Mouse (Mus musculus): ENCODE results near the gene Mvb12b. TPM values are rescaled to one million over a fixed set of nuclear protein-coding genes. Genes with fewer than 3 reads are reported as not detected.

The Mvb12b gene
- total RNA-seq, 2 experiments from 2014 or later: 17.3 to 18.0 TPM

DNA sequence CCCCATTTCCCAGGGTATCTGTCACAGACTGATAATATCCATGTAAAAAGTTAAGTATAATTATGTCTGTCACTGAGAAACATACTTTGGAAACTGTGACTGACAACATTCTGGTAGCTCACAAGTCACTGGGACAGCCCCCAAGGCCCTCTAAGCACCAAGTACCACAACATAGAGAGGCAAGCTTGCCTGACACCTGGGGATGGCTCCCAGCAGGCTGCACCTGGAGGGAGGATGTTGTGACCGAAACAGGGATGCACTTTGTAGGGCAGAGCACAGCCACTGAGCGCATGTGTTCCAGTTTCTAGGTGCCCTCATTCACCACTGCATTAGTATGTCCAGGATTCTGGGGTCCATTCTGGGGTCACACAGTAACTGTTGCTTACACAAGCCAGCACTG, 69.4 kb downstream of the Mvb12b start:
- no peak for DNase-seq
- intact Hi-C loops (cut with DNase I): no loop called here

DNA sequence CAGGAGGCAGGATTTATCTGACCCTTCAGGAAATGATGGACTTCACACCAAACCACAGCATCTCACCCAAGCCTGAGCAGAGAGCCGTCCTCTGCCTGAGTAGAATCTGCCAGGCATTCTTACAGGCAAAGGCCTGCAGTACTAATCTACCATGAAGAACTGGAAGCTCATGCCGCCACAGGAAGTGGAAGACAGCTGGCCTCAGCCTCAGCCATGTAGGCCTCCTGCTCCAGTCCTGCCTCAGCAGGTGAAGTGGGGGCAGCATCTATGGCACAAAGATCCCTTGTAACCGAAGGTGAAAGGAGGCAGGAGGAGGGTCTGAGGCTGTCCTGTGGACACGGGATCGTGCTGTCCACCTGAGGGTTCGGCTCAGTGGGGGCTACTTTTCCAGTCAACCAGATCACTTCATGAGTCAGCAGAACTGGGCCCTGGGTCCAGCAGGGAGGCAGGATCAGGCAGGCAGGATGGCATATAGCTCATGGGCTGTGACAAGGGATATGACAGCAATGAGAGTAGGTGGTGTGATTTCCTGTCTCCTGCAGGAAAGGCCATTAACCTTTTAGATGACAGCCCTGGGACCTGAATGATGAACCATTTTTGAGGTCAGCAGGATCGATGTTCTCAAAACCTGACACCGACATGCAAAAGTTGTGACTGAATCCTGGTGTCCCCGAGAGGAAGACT, 69.9 kb downstream of the Mvb12b start:
- intact Hi-C loops (cut with DNase I): no loop called here
- DNase-seq: no peak

DNA sequence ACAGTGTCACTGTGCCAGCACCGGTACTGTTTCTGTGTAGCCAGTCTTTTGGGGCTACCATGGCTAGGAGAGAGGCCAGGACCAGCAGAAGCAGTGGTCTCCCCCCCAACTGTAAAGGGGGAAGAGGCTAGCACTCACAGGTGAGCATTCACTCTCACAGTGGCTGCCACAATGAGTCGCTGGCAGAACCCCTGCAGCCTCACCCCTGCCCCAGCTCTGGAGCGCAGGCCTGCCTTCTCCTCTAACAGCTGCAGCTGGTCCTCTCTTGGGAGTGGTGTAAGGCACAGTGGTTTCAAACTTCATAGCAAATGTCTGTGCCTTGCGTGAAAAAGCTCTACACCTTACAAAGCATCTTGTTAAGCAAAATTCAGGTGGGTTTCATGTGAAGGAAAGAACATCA, 70.7 kb downstream of the Mvb12b start:
- intact Hi-C loops (cut with DNase I): no loop called here
- no peak for DNase-seq

DNA sequence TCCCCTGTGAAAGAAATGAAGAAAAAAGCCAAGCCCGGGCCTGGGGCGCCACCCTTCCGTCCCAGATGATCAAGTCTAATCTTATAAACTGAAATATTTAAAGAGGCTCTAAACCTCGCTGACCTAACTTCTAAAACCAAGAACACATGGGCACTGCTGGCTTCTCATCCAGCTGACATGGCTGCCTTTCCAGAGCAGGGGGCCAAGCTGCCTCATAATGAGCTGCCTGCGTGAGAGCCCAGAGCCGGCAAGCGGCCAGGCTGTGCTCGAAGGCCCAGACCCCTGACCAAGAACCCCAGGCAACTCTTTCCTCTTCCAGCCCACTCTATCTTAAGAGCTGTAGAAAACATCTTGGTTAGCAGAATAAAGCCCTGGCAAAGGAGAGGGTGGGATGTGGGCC, 73.2 kb downstream of the Mvb12b start:
- intact Hi-C loops (cut with DNase I): no loop called here
- no peak for DNase-seq

DNA sequence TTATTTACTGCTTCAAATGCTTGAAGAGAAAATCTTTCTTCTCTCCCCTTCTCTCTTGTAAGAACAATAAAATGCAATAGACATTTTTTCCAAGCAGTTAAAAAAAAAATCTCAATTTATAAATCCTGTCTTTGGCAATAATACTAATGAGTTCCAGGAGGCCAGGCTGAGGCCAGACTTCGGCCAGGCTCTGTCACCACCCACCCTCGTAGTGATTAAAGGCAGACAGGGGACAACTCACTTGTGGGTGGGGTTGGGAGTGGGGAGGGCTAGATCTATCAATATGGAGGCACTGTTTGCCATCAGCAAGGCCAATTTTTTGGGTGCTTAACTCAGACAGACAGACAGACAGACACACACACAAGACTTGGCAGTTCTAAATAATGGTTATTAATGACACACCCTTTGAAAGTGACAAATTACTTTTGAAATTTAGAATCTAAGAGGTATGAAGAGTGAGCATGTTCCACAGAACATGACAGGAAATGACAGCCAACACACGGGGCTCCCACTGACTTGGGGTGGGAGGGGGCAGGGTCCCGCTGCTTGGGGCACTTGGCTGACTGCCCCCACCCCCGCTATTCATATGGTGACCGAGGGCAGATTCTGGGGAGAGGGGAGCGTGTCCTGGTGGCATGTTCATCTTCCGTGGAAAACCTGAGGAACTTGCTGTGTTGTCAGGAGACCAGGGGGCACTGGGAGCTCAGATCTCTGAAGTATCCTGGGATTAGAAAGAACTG, 74.1 kb downstream of the Mvb12b start:
- no peak for DNase-seq
- intact Hi-C loops (cut with DNase I): no loop called here

DNA sequence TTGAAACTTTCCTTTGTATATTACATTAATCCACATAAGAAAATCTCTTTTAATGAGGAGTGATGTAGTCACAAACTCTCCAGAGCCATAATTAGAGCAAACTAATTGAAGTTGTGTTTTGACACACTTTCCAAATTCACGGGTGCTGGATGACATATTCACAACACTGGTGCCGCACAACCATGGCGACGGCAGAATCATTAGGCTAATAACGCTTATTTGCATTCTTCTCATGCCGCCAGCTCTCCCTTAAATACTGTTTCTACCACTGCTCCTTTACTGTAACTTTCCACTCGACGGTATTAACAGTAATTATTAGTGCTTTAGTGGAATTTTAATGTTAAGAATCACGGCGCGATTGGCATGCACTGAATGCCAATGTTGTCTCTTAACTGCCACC, 74.8 kb downstream of the Mvb12b start:
- intact Hi-C loops (cut with DNase I): no loop called here
- DNase-seq: no peak

DNA sequence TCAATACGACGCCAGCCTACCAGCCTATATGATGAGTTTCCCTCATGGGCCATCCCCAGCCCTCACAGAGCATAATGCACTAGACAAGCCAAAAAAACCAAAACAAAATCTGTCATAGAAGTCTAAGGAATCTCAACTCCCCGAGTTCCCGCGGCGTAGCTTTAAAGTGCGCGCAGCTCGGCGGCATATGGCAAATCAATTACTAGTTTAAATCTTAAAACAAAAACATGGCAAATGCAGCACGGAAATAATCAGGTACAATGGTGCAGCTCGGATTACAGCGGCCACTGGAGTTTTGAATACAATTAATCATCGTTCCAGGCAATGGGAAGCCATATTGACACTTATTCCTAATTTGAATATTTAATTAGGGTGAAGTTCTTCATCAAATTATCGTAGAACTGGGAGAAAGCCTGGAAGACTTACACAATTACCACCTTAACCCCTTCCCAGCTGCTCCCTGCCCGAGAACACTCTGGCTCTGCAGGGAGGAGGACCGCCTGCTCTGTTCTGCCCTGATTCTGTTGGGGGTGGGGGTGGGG, 76.3 kb downstream of the Mvb12b start:
- intact Hi-C loops (cut with DNase I): no loop called here
- DNase-seq: no peak

DNA sequence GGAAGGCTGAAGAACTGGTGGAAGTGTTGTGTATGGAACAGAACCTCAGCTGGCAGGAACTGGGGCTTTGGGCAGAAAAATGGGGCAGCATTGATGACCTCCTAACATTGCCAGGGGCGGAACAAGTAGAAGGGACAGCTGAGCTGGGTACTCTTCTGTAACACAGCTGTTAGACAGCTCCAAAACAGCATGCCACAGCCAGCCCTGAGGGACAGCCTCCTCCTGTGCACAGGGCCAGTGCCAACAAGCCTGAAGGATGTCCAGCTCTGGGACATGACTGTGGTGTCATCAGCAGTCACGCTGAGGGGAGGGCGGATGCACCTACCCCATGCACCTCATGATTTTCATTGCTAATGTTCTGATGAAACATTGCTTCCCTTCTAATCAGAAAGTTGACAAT, 78.7 kb downstream of the Mvb12b start:
- intact Hi-C loops (cut with DNase I): no loop called here

DNA sequence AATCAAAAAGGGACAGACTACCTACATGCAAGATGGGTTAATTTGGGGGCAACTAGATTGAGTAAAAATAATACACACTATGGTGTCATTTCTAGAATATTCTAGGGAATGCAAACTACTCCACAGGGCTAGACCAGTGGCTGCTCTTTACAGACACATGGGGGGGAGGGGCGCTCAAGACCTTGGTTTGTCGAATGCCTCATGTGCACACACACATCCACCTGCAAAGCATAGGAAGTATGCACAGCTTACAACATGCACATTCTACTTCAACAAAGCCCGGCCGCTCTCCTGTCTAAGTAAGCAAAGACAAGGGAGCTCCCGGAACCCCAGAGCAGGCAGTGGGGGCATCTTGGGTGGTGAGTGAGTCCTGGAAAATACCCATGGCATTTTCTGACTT, 79.7 kb downstream of the Mvb12b start:
- intact Hi-C loops (cut with DNase I): no loop called here
- no peak for DNase-seq

More for the DNA sequence above, 78.7 kb downstream of the Mvb12b start:
- no peak for DNase-seq

DNA sequence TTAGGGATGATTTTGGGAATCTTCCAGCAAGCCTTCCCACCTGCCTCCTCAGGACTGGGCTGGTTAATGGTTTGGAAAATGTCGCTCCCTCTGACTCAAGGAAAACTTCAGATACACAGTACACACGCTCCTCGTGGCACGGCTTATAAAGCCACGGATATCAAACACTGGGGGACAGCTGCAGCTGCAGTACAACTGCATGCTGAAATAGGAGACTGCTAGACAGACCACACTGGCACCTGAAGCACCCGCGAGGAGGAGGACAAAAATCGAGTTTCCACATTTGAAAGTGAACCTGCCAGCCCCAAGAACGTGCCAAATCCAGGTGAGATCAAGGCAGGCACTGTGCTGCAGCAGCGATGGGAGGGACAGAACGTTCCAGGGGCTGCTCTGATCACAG, 82.1 kb downstream of the Mvb12b start:
- no peak for DNase-seq

DNA sequence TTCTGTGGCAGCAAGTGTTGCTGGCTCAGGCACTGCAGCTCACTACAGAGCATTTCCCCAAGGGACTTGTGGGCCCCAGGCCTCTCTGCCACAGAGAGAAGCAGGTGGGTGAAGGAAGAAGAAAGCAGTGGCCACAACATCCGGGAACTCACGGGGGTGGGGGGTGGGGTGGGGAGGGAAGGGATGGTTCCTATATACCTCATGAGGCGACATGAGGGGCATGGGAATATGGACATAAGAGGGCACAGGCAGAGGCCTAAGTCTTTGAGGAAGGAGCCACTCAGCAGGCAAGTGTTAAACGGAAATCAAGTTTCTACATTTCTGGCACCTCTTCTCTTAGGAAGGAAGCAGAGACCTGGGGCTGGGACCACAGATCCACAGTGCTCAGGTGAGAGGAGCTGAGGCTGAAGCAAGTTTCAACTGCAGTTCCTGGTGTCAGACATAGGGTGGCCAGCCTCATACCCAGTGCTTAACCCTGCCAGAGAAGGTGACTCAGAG, 84.0 kb downstream of the Mvb12b start:
- DNase-seq: no peak
- intact Hi-C loops (cut with DNase I): no loop called here

More for the DNA sequence above, 82.1 kb downstream of the Mvb12b start:
- intact Hi-C loops (cut with DNase I): no loop called here

DNA sequence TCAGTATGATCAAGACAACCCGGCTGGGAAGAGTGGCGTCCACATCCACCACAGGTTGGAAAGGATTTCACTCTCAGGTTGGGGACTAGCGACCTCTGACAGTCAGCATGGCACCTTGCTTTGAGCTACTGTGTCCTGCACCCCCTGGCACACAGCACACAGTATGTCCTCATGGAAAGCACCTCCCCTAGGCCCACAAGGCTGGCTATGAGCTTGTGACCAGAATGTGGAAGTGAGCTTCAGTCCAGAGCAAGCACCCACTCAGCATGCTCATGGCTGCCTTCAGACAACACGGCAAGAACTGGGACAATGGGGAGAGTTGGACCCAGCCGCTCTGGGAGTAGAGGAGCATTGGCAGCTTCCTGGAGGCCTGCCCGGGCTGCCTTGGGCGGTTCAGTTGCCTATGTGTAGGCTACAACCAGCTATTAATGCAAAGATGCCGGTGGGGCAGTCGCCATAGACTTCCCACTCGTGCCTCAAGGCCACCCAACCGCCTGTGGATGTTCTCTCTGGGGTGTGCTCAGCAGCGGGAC, 84.6 kb downstream of the Mvb12b start:
- intact Hi-C loops (cut with DNase I): no loop called here
- DNase-seq: no peak

DNA sequence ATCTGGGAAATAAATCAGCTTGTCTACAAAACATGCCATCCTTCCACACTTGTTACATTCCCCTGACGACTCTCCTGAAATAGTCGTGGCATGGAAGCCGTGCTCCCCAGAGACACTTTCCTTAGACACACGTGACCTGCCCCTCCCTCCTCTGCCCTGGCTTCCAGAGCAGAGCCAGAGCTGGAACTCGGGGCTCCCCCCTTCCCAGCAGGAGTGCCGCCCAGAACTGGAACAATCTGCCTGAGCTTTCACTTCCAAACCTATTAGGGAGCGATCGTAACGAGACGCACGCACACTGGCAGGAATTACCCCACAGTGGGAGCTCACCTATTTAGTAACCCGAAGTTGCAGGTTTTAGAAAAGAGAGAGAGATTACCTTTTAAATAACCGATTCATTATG, 86.0 kb downstream of the Mvb12b start:
- no peak for DNase-seq
- intact Hi-C loops (cut with DNase I): no loop called here

DNA sequence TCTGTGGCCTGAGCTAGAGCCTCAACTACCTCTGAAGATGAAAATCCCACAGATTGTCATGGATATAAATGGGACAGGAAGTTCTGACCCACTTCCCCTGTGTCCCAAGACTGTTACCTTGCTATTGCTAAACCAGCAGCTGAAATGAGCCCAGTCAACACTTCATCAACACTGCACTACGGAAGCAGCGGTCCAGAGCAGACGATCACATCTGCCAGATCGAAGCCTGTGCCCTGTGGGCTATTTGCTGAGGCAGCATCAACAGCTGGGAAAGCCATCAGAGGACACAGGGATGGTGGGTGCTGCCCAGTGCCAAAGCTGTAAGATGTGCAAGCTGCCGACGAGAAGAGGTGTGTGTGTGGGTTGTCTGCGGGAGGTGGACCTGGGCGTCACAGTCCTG, 86.4 kb downstream of the Mvb12b start:
- intact Hi-C loops (cut with DNase I): no loop called here
- no peak for DNase-seq

DNA sequence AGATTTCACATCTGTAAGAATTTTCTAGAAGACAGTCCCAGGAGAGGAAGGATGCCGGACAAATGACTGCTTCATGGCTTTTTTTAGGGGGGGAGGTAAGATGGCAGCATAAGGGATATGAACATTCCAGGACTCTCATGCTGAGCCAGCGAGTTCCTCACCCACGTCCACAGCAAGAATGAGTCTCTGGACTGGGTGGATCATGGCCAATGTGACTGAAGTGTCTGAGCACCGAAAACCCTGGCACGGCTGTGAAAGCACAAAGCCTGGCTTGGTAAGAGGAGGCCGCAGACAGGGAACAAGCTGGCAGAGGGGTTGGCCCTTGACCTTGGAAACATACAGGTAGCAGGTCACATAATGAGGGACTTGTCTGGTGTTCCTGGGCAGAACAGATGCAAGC, 87.5 kb downstream of the Mvb12b start:
- intact Hi-C loops (cut with DNase I): no loop called here
- no peak for DNase-seq

DNA sequence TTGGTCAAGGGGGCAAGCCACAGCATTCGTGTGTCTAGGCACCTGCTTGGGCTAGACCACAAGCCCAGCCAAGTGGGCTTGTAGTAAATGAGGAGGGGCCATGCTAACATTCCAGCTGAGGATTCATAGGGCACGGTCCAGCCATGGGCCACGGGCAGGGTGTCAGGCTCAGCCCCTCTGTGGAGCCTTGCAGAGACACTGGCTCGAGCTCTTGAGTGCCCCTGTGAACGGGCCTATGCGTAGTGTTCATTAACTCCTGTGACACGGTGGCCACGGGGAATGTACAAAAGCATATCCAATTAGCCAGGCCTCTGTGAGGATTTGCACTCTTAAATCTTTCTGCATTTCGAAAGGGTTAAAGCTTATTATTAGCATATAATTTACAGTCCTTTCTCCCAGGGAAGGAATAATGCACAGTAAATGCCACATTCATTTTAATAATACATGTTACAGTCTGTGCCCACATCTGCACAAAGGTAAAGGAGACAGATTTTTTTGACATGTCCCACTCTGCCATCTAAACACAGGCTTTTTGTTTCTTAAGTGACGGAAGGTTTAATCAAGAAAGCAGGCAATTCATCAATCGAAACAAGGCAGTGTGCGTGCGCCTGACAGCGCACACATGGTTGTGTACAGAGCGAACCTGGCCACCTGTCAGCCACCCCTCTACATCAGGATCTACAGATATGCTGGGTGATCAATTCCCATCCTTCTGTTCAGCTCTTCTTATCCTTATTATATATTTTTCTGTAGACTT, 91.9 kb downstream of the Mvb12b start:
- no peak for DNase-seq
- intact Hi-C loops (cut with DNase I): no loop called here

DNA sequence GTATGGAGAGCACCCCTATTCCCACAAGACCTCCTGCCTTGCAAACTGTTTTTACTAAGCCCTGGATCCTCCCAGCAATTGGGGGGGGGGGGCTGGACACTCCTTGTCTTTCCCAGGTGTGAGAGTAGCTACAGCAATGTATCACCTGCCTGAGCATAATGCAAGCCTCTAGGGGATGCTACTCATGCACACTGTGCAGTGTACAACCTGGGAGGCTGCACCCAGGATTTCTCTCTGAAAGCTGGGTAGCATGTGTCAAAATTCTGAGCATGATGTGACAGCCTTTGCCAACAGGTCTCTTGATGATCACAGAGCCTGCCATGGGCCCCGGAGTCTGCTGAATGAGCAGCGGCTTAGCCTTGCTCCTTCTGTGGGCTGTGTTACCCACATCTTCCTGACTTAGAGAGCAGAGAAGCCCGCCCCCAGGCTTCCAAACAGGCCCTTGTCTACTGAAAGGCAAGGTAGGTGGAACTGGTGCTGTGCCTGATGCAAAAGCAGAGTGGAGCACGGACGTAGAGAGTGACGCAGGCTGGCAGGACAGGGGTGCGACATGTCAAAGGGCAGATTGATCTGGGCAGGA, 92.7 kb downstream of the Mvb12b start:
- intact Hi-C loops (cut with DNase I): no loop called here
- DNase-seq: no peak

DNA sequence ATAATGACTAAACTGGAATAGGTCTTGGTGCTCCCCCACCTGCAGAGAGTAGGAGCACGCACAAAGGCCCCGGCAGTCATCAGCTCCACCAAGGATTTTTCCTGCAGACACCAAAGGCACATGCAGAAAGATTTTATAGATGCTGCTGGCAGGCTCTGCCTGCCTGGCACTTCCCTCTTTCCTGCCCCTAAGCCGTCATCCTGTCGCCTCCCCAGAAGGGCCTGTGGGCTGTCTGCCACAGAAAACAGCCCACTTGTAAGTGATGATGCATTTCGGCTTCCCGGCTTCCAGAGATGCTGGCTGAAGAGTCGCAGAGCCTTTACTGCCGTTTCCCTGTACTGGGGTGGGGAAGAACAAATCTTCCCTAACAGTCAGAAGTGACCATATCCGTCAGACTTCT, 93.3 kb downstream of the Mvb12b start:
- no peak for DNase-seq
- intact Hi-C loops (cut with DNase I): no loop called here

DNA sequence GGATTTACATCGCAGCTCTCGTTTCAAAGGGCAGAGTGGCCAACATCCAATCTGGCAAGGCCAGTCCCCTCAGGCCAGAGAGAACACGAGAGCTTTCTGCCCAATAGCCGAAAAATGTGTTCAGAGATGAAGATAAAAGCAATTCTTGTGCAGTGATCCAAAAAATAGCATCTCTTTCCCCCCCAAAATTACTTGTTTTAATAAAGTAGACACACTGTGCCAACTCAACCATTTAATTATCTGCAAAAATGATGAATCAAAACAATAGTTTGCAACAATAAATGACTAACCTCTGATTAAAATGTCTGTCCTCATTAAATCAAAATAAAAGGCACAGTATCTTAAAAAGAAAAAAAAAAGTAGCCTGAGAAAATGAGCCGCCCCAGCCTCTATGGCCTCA, 97.4 kb downstream of the Mvb12b start:
- intact Hi-C loops (cut with DNase I): no loop called here
- DNase-seq: no peak

DNA sequence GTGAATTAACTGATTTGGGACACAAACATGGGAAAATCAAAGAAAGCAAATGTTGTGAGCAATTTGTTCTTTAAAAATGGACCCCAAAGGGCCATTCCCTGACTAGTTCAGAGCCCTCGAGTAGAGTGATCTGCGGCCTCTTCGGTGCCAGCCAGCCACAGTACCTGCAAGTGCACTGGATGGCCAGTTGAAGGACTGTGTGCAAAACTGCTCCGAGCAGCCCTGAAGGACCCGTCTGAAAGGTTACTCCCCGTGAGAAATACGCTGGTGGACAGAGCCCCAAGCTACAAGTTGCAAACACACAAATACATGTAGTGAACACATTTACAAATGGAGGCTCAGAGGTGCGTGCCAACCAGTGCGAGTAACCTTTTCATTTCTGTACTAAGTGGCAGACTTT, 98.0 kb downstream of the Mvb12b start:
- no peak for DNase-seq
- intact Hi-C loops (cut with DNase I): no loop called here

DNA sequence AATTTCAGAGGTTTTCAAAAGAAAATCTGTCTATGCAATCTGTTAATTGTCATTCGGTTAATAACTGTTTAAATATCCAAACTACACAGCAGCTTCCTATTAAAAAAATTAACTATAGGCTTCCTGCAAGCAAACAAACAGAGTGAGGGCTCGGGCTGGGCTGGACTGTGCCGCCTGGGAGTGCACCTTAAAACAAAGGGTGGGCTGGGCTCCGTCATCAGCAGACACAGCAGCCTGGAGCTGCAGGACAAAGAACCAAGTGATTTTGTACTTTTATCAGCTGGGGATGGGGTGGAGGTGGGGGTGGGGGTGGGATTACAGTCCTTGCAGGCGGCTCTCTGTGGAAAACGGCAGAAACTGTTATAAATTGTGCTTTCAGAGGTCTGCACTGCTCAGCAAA, 98.5 kb downstream of the Mvb12b start:
- no peak for DNase-seq
- intact Hi-C loops (cut with DNase I): no loop called here
